Mouse (Mus musculus): Measurements from ENCODE around the gene Ano6.

GRCm38 (mm10) chr15:95871631-95872030, 81.0 kb downstream of the Ano6 start:
- TF ChIP-seq CTCF (IDR thresholded peaks at IDR 0.05) (no peak), POLR2A (IDR thresholded peaks at IDR 0.05; ENCODE audit: insufficient read depth, low read depth, low read length) (no peak), EP300 (IDR thresholded peaks at IDR 0.05; ENCODE audit: insufficient read depth, low read depth, low read length) (no peak)
